ENCODE assay signal across 14 mouse cellular contexts in the genomic region with DNA sequence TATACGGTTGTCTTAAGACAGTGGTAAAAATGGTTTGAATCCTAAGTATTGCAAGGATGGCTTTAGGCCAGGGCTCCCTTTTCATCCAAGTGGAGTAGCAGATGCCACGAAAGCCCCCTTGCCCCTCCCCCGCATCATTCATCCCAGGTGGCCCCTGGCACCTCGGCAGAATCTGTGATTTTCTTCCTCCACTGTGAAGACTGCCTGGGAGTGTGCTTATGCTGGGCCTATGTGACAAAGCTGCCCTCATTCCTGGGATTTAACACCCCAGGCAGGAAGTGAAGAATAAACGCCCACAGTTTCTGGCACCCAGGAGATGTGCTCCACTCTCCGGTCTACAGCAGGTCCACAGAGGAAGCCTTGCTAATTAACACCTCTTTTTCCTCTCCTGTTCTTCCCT. TPM values are rescaled to one million over a fixed set of nuclear protein-coding genes. Genes with fewer than 3 reads are reported as not detected.
DNase-seq lines count a peak whose midpoint lies in the region; ATAC-seq and TF ChIP-seq lines count a peak whose summit lies in the region.
"Had no signal": no experiment of that assay in that cellular context is flagged by ENCODE, and none has a peak within 500 bp of the region (broad histone marks: within the 10 kb centered on the region; RNA-seq: fewer than 3 reads in every experiment).

No protein-coding gene starts in this region.

- H3K4me2 ChIP-seq in hindbrain, embryonic 16.5 days (ENCODE audit: low read length) = no peak overlapping the region
- H3K4me2 ChIP-seq in hindbrain, embryonic 14.5 days (replicated peaks) = no peak overlapping the region
- H3K4me2 ChIP-seq: embryonic facial prominence, embryonic 15.5 days; liver, embryonic 13.5 days had no signal

- TF ChIP-seq POLR2A in lung, adult 2 months (IDR thresholded peaks at IDR 0.05; ENCODE audit: borderline replicate concordance, extremely low read depth, low read depth, low read length) = no peak

- ATAC-seq in hindbrain, embryonic 16.5 days = peak; percentile 37; the same call in 1 of the 2 replicates
- ATAC-seq in hindbrain, embryonic 14.5 days (ENCODE audit: low FRiP score) = no peak; the same call in 1 of the 2 replicates

- no peaks in the 10 kb centered on the region for H3K9me3 ChIP-seq in hindbrain, embryonic 16.5 days (ENCODE audit: control insufficient read depth, low read length)
- no peaks in the 10 kb centered on the region for H3K9me3 ChIP-seq in hindbrain, embryonic 14.5 days (ENCODE audit: control insufficient read depth, low read length)
- H3K9me3 ChIP-seq: embryonic facial prominence, embryonic 15.5 days; liver, embryonic 13.5 days had no signal

- H3K4me3 ChIP-seq in hindbrain, embryonic 16.5 days (ENCODE audit: low read length) = no peak overlapping the region
- H3K4me3 ChIP-seq in hindbrain, embryonic 14.5 days (replicated peaks; ENCODE audit: low read length) = no peak overlapping the region
- H3K4me3 ChIP-seq in lung, adult 2 months (replicated peaks; ENCODE audit: extremely low read depth, low read depth, low read length) = no peak overlapping the region
- H3K4me3 ChIP-seq: embryonic facial prominence, embryonic 15.5 days; liver, embryonic 13.5 days had no signal

- DNase-seq in hindbrain, embryonic 14.5 days (ENCODE audit: low spot score) = no peak
- peak; percentile 81 to 83 for DNase-seq in cerebellum, postnatal 14 days
- peak; percentile 9 to 23 for DNase-seq in frontal cortex, postnatal 25 days (ENCODE audit: low spot score in 2 of 2)
- peak; percentile 58 to 65 for DNase-seq in right cerebral cortex, adult 2 months (ENCODE audit: low spot score in 2 of 2)
- DNase-seq in lung, postnatal 25 days (ENCODE audit: low spot score) = no peak
- no peak for DNase-seq in adrenal gland, adult (ENCODE audit: inconsistent age in 2 of 2, low spot score in 1 of 2)
- DNase-seq in lung, adult 2 months = no peak
- DNase-seq: adrenal gland, postnatal 10 days; gastrocnemius, postnatal 36 days; kidney, adult 2 months; liver, embryonic 13.5 days; thymus, postnatal 25 days had no signal

- 30% methylated on average over 6 of the region's 6 CpGs for WGBS in hindbrain, embryonic 16.5 days
- WGBS in hindbrain, embryonic 14.5 days = 38% methylated on average over 6 of the region's 6 CpGs
- 48% methylated on average over 6 of the region's 6 CpGs for WGBS in lung, adult 2 months

- peaks cover 3% of the 10 kb centered on the region for H3K4me1 ChIP-seq in hindbrain, embryonic 16.5 days (ENCODE audit: control insufficient read depth, insufficient read depth, low read depth, low read length)
- peaks cover 6% of the 10 kb centered on the region; the same call in 1 of the 2 replicates for H3K4me1 ChIP-seq in hindbrain, embryonic 14.5 days (replicated peaks; ENCODE audit: control insufficient read depth, insufficient read depth, low read length)
- H3K4me1 ChIP-seq in lung, adult 2 months (ENCODE audit: control insufficient read depth, insufficient read depth, low read length) = no peaks in the 10 kb centered on the region; the same call in 1 of the 2 replicates
- H3K4me1 ChIP-seq: embryonic facial prominence, embryonic 15.5 days; liver, embryonic 13.5 days had no signal

- no peaks in the 10 kb centered on the region for H3K36me3 ChIP-seq in hindbrain, embryonic 16.5 days (ENCODE audit: control insufficient read depth, insufficient read depth, low read length)
- H3K36me3 ChIP-seq in hindbrain, embryonic 14.5 days (replicated peaks; ENCODE audit: control insufficient read depth, insufficient read depth) = no peaks in the 10 kb centered on the region
- H3K36me3 ChIP-seq: embryonic facial prominence, embryonic 15.5 days; liver, embryonic 13.5 days had no signal

- H3K27me3 ChIP-seq in hindbrain, embryonic 16.5 days (replicated peaks; ENCODE audit: control insufficient read depth, insufficient read depth, low read length) = no peaks in the 10 kb centered on the region
- H3K27me3 ChIP-seq in hindbrain, embryonic 14.5 days (ENCODE audit: control insufficient read depth, insufficient read depth, low read length) = no peaks in the 10 kb centered on the region
- H3K27me3 ChIP-seq: embryonic facial prominence, embryonic 15.5 days; liver, embryonic 13.5 days had no signal

- no peak for TF ChIP-seq CTCF in lung, adult 2 months (IDR thresholded peaks at IDR 0.05; ENCODE audit: insufficient read depth, low read length)

- H3K9ac ChIP-seq in hindbrain, embryonic 16.5 days (ENCODE audit: low read depth, low read length) = no peak overlapping the region
- no peak overlapping the region for H3K9ac ChIP-seq in hindbrain, embryonic 14.5 days
- H3K9ac ChIP-seq: embryonic facial prominence, embryonic 15.5 days; liver, embryonic 13.5 days had no signal

- no peak overlapping the region for H3K27ac ChIP-seq in hindbrain, embryonic 16.5 days (ENCODE audit: low read depth, low read length)
- H3K27ac ChIP-seq in hindbrain, embryonic 14.5 days = no peak overlapping the region
- H3K27ac ChIP-seq: embryonic facial prominence, embryonic 15.5 days; liver, embryonic 13.5 days had no signal

RNA-seq across cellular contexts. Expression of a gene that starts 28.6 kb away (rescaled TPM):
- 83.3 and 93.7 TPM in 2 replicates for polyA plus RNA-seq in hindbrain, embryonic 16.5 days (2015; fragmentation: Nextera tagmentation; extraction: Ambion mirVana)
- polyA plus RNA-seq in hindbrain, embryonic 14.5 days (2014; fragmentation: Nextera tagmentation; extraction: Ambion mirVana) = 116 and 135 TPM in 2 replicates
- 50.4 and 61.7 TPM in 2 replicates for polyA plus RNA-seq in lung, adult 2 months (2012; rRNA removed)

Comparison
In these comparisons a context has a peak if more than half of its experiments do, and no peak if none do; other contexts are left out.
1. DNase-seq: peak in cerebellum, postnatal 14 days (2 of 2), frontal cortex, postnatal 25 days (2 of 2) and right cerebral cortex, adult 2 months (2 of 2); none in hindbrain, embryonic 14.5 days (single experiment), lung, postnatal 25 days (single experiment), adrenal gland, adult (0 of 2) and lung, adult 2 months (single experiment).